8 mouse cellular contexts compared by ENCODE assay signal in genomic region chr13:109116004-109116341, GRCm38 (mm10).
A peak's percentile ranks its signal among the peaks of the same experiment; 100 is the strongest.
DNase-seq lines count a peak whose midpoint lies in the region; ATAC-seq and TF ChIP-seq lines count a peak whose summit lies in the region.

No protein-coding gene starts in this region.

- H3K27ac ChIP-seq in intestine, postnatal 0 days (ENCODE audit: low read depth, low read length), result no peak overlapping the region
- no peak overlapping the region for H3K27ac ChIP-seq in lung, embryonic 14.5 days (ENCODE audit: low read depth)

- peak overlapping the region; percentile 81 for H3K4me2 ChIP-seq in intestine, postnatal 0 days (replicated peaks; ENCODE audit: low read depth)
- H3K4me2 ChIP-seq in lung, embryonic 14.5 days, result peak overlapping the region; percentile 74

- H3K4me3 ChIP-seq in intestine, postnatal 0 days (ENCODE audit: low read depth, low read length), result peak overlapping the region; percentile 46
- H3K4me3 ChIP-seq in lung, embryonic 14.5 days (ENCODE audit: low read depth, low read length), result peak overlapping the region; percentile 37

- no peak overlapping the region for H3K9ac ChIP-seq in intestine, postnatal 0 days (ENCODE audit: low read depth, low read length)
- no peak overlapping the region for H3K9ac ChIP-seq in lung, embryonic 14.5 days

- H3K27me3 ChIP-seq in intestine, postnatal 0 days (replicated peaks; ENCODE audit: control insufficient read depth, insufficient read depth, low read length), result peaks cover 19% of the 10 kb centered on the region
- H3K27me3 ChIP-seq in lung, embryonic 14.5 days (ENCODE audit: insufficient read depth, low read length), result peaks cover 18% of the 10 kb centered on the region

- WGBS in intestine, postnatal 0 days, result 0% methylated on average over 8 of the region's 8 CpGs
- 0% methylated on average over 8 of the region's 8 CpGs for WGBS in lung, embryonic 14.5 days

- intact Hi-C loops in left cerebral cortex, postnatal 4 days (cut with DNase I), result no loop called here
- intact Hi-C loops in left cerebral cortex, postnatal 36 days (cut with DNase I), result loop anchor here (5.0 kb wide), 1 partner anchor 91 kb away; no protein-coding TSS in a partner anchor

- DNase-seq in left cerebral cortex, postnatal 4 days, result peak; percentile 71
- DNase-seq in left cerebral cortex, postnatal 36 days (ENCODE audit: low spot score in 2 of 2), result no peak
- DNase-seq in c-Kit-positive CD71-positive TER-119-negative erythroid progenitor cells, embryonic 14.5 days (ENCODE audit: low read depth), result peak; percentile 3
- peak; percentile 18 to 40 for DNase-seq in heart, adult 18-20 months
- peak; percentile 92 for DNase-seq in lung, embryonic 14.5 days
- peak; percentile 45 for DNase-seq in ovary, postnatal 36 days (ENCODE audit: low spot score)
- DNase-seq in frontal cortex, postnatal 14 days (ENCODE audit: low spot score in 2 of 2), result no peak

- 0 out of 2 replicates have a peak, but pooled peaks cover 3% of the 10 kb centered on the region for H3K4me1 ChIP-seq in intestine, postnatal 0 days (replicated peaks; ENCODE audit: control insufficient read depth, insufficient read depth, low read length)
- H3K4me1 ChIP-seq in lung, embryonic 14.5 days (ENCODE audit: insufficient read depth), result 0 out of 2 replicates have a peak, but pooled peaks cover 2% of the 10 kb centered on the region

- H3K36me3 ChIP-seq in intestine, postnatal 0 days (ENCODE audit: control insufficient read depth, insufficient read depth), result no peaks in the 10 kb centered on the region
- no peaks in the 10 kb centered on the region for H3K36me3 ChIP-seq in lung, embryonic 14.5 days (ENCODE audit: insufficient read depth)

- no peaks in the 10 kb centered on the region for H3K9me3 ChIP-seq in intestine, postnatal 0 days (ENCODE audit: control insufficient read depth)
- H3K9me3 ChIP-seq in lung, embryonic 14.5 days (ENCODE audit: low read depth, low read length), result no peaks in the 10 kb centered on the region

- TF ChIP-seq CTCF in intestine, postnatal 0 days (IDR thresholded peaks at IDR 0.05; ENCODE audit: low read depth), result no peak
- TF ChIP-seq CTCF in lung, embryonic 14.5 days (IDR thresholded peaks at IDR 0.05; ENCODE audit: low read depth), result no peak

- ATAC-seq in intestine, postnatal 0 days, result no peak
- peak; percentile 85; the same call in 1 of the 2 replicates for ATAC-seq in lung, embryonic 14.5 days (ENCODE audit: insufficient read depth)

Comparison
In these comparisons a context has a peak if more than half of its experiments do, and no peak if none do; other contexts are left out.
1. DNase-seq: peak in left cerebral cortex, postnatal 4 days (single experiment), c-Kit-positive CD71-positive TER-119-negative erythroid progenitor cells, embryonic 14.5 days (single experiment), heart, adult 18-20 months (2 of 2), lung, embryonic 14.5 days (single experiment) and ovary, postnatal 36 days (single experiment); none in left cerebral cortex, postnatal 36 days (0 of 2) and frontal cortex, postnatal 14 days (0 of 2).